Mouse (Mus musculus) forebrain, embryonic 13.5 days (tissue): ENCODE data around the gene Olfr1341. TPM values are rescaled to one million over a fixed set of nuclear protein-coding genes. Genes with fewer than 3 reads are reported as not detected.

Experiments used
- ATAC-seq: fragments of 200-750 bp; cut with Nextera tagmentation; 2 replicates; pipeline ENCODE4 v1.8.0; 2017
- H3K27ac ChIP-seq: fragments of 300-500 bp; sonication (generic); 2 replicates; pipeline ENCODE4 v1.5.1; 2015; ENCODE audit warnings: inconsistent platforms, mild to moderate bottlenecking, moderate library complexity
- H3K27me3 ChIP-seq: fragments of 300-500 bp; sonication (generic); 2 replicates; pipeline ENCODE4 v1.6.1; 2015; ENCODE audit warnings: mild to moderate bottlenecking, inconsistent platforms
- H3K36me3 ChIP-seq: fragments of 300-500 bp; sonication (generic); 2 replicates; pipeline ENCODE4 v1.6.1; 2015; ENCODE audit warnings: mild to moderate bottlenecking, inconsistent platforms; ENCODE audit not compliant: poor library complexity, severe bottlenecking
- H3K4me1 ChIP-seq: fragments of 300-500 bp; sonication (generic); 2 replicates; pipeline ENCODE4 v1.6.1; 2015; ENCODE audit warnings: inconsistent platforms
- H3K4me2 ChIP-seq: fragments of 300-500 bp; sonication (generic); 2 replicates; pipeline ENCODE4 v1.6.1; 2015; ENCODE audit warnings: inconsistent platforms, mild to moderate bottlenecking, moderate library complexity
- H3K4me3 ChIP-seq: fragments of 300-500 bp; sonication (generic); 2 replicates; pipeline ENCODE4 v1.5.1; 2015; ENCODE audit warnings: mild to moderate bottlenecking, inconsistent platforms
- H3K9ac ChIP-seq: fragments of 300-500 bp; sonication (generic); 2 replicates; pipeline ENCODE4 v1.6.1; 2015; ENCODE audit warnings: mild to moderate bottlenecking, inconsistent platforms
- H3K9me3 ChIP-seq: fragments of 300-500 bp; sonication (generic); replicated peaks from 2 replicates; pipeline ENCODE4 v1.6.1; 2016; ENCODE audit warnings: inconsistent platforms
- WGBS: fragments of 180-500 bp; shearing (Covaris S2); methylation state at CpG from one replicate; pipeline ENCODE4 v1.1.7; 2015; 5-methylcytosine and 5-hydroxymethylcytosine counted together
- polyA plus RNA-seq: library from polyadenylated mRNA; unstranded; fragments of >200 nt; fragmentation: Nextera tagmentation; extraction: Ambion mirVana; gene quantifications from 2 replicates; pipeline ENCODE4 v1.2.1, GENCODE M21; 2015

Gene Olfr1341
- polyA plus RNA-seq: not detected in 2 replicates

- ATAC-seq: no peak
- no peaks in the 10 kb centered on the region for H3K27me3 ChIP-seq
- no peaks in the 10 kb centered on the region for H3K36me3 ChIP-seq
- no peak within 1 kb of the TSS for H3K4me3 ChIP-seq
- no peak within 1 kb of the TSS for H3K27ac ChIP-seq
- H3K4me2 ChIP-seq: no peak within 1 kb of the TSS
- no peaks in the 10 kb centered on the region for H3K9me3 ChIP-seq
- WGBS: 86% methylated on average over 3 of the region's 3 CpGs
- H3K9ac ChIP-seq: no peak within 1 kb of the TSS
- H3K4me1 ChIP-seq: no peaks in the 10 kb centered on the region
Observed at GRCm38 (mm10) chr4:118703223-118703622, at the start of gene Olfr1341. Gene Olfr1341, plus strand, starts transcription at chr4:118703523.

- Histone ChIP-seq H3K27me3 (no peaks in the 10 kb centered on the region), H3K4me2 (no peak within 1 kb of the TSS), H3K9me3 (no peaks in the 10 kb centered on the region), H3K4me3 (no peak within 1 kb of the TSS), H3K9ac (no peak within 1 kb of the TSS), H3K27ac (no peak within 1 kb of the TSS), H3K36me3 (no peaks in the 10 kb centered on the region), H3K4me1 (no peaks in the 10 kb centered on the region)
- ATAC-seq: no peak
Observed at GRCm38 (mm10) chr4:118658652-118659051, 44.7 kb upstream of the Olfr1341 start, which contains the start of gene Olfr62. Gene Olfr62, plus strand, starts transcription at chr4:118658952.

DNA sequence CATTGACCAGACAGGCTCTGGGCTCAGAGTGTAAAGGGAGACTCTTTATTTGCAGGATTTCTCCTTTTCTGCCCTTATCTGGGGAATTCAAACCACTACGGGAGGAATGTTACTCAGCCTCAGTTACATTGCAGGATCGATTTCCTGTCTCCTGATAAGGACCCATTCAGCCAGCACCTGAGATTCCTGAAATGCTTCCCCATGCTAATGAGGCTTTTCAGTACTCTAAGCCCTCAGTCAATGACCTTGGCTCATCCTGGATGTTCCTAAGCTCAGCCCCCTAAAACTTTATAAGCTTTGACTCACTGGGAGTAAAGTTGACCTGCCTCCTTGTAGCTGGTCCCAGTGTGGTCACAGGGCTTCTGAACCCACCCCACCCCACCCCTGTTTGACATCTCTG lies 16.2 kb upstream of the Olfr1341 start:
- H3K9ac ChIP-seq: no peak overlapping the region
- whole genome bisulfite sequencing: 84% methylated on average over 2 of the region's 2 CpGs
- no peaks in the 10 kb centered on the region for H3K36me3 ChIP-seq
- H3K27me3 ChIP-seq: no peaks in the 10 kb centered on the region
- no peaks in the 10 kb centered on the region for H3K9me3 ChIP-seq
- no peak overlapping the region for H3K4me3 ChIP-seq
- H3K27ac ChIP-seq: no peak overlapping the region
- no peaks in the 10 kb centered on the region for H3K4me1 ChIP-seq
- H3K4me2 ChIP-seq: no peak overlapping the region
- no peak for ATAC-seq

- Histone ChIP-seq H3K9ac (no peak within 1 kb of the TSS), H3K27me3 (no peaks in the 10 kb centered on the region), H3K4me3 (no peak within 1 kb of the TSS), H3K4me1 (0 out of 2 replicates have a peak, but pooled peaks cover 3% of the 10 kb centered on the region), H3K36me3 (no peaks in the 10 kb centered on the region), H3K9me3 (no peaks in the 10 kb centered on the region), H3K27ac (no peak within 1 kb of the TSS), H3K4me2 (no peak within 1 kb of the TSS)
- no peak for ATAC-seq
- 56% methylated on average over 12 of the region's 12 CpGs for WGBS
Observed at GRCm38 (mm10) chr4:118692412-118692973, 10.8 kb upstream of the Olfr1341 start, which contains the start of gene Olfr1342. Gene Olfr1342, minus strand, starts transcription at chr4:118692756.

- H3K36me3 ChIP-seq: no peaks in the 10 kb centered on the region
- H3K4me1 ChIP-seq: 0 out of 2 replicates have a peak, but pooled peaks cover 3% of the 10 kb centered on the region
- no peak for ATAC-seq
- no peak overlapping the region for H3K4me2 ChIP-seq
- no peak overlapping the region for H3K27ac ChIP-seq
- no peak overlapping the region for H3K4me3 ChIP-seq
- no peaks in the 10 kb centered on the region for H3K27me3 ChIP-seq
- H3K9ac ChIP-seq: no peak overlapping the region
- WGBS: 31% methylated on average over 2 of the region's 2 CpGs
- no peaks in the 10 kb centered on the region for H3K9me3 ChIP-seq
Observed at GRCm38 (mm10) chr4:118693812-118694211, 9.5 kb upstream of the Olfr1341 start.

- H3K4me2 ChIP-seq: no peak overlapping the region
- no peak for ATAC-seq
- 84% methylated on average over 5 of the region's 5 CpGs for WGBS
- H3K27me3 ChIP-seq: no peaks in the 10 kb centered on the region
- no peaks in the 10 kb centered on the region for H3K9me3 ChIP-seq
- H3K4me1 ChIP-seq: no peaks in the 10 kb centered on the region
- no peak overlapping the region for H3K27ac ChIP-seq
- H3K36me3 ChIP-seq: no peaks in the 10 kb centered on the region
- H3K9ac ChIP-seq: no peak overlapping the region
- no peak overlapping the region for H3K4me3 ChIP-seq
Observed at GRCm38 (mm10) chr4:118708086-118708485, 4.8 kb downstream of the Olfr1341 start.

GRCm38 (mm10) chr4:118711656-118712055 lies 8.3 kb downstream of the Olfr1341 start:
- H3K9me3 ChIP-seq: no peaks in the 10 kb centered on the region

DNA sequence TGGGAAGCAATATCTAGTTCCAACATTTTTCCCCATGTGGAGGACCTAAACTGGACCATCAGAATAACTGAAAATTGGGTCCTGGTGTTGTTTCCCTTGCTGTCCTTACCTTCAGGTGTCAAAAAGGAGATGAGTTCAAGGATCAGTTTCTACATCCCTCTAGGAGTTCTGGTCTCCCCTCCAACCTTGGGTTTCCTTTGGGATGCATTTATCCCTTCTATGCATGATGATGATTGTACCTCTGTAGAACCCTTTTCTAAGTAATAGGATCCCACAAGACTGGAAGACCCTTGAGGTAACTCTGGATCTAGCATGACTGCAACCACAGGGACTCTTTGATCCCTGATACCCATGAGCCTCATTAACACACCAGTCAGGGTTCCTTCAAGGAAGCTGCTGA lies 16.5 kb downstream of the Olfr1341 start, which contains the start of gene Olfr1340:
TSS of gene Olfr1340 (plus strand) at position 301 of the 400 bp plus-strand sequence.
- no peaks in the 10 kb centered on the region for H3K4me1 ChIP-seq
- H3K27me3 ChIP-seq: no peaks in the 10 kb centered on the region
- H3K4me2 ChIP-seq: no peak within 1 kb of the TSS
- no peaks in the 10 kb centered on the region for H3K36me3 ChIP-seq
- no peak within 1 kb of the TSS for H3K27ac ChIP-seq
- no peak within 1 kb of the TSS for H3K4me3 ChIP-seq
- H3K9ac ChIP-seq: no peak within 1 kb of the TSS
- H3K9me3 ChIP-seq: no peaks in the 10 kb centered on the region
- no peak for ATAC-seq

More at GRCm38 (mm10) chr4:118711656-118712055, 8.3 kb downstream of the Olfr1341 start:
- no peak for ATAC-seq
- Histone ChIP-seq H3K4me1 (no peaks in the 10 kb centered on the region), H3K27ac (no peak overlapping the region), H3K4me3 (no peak overlapping the region), H3K36me3 (no peaks in the 10 kb centered on the region), H3K9ac (no peak overlapping the region), H3K4me2 (no peak overlapping the region), H3K27me3 (no peaks in the 10 kb centered on the region)
- 25% methylated on average over 1 of the region's 1 CpGs for WGBS

DNA sequence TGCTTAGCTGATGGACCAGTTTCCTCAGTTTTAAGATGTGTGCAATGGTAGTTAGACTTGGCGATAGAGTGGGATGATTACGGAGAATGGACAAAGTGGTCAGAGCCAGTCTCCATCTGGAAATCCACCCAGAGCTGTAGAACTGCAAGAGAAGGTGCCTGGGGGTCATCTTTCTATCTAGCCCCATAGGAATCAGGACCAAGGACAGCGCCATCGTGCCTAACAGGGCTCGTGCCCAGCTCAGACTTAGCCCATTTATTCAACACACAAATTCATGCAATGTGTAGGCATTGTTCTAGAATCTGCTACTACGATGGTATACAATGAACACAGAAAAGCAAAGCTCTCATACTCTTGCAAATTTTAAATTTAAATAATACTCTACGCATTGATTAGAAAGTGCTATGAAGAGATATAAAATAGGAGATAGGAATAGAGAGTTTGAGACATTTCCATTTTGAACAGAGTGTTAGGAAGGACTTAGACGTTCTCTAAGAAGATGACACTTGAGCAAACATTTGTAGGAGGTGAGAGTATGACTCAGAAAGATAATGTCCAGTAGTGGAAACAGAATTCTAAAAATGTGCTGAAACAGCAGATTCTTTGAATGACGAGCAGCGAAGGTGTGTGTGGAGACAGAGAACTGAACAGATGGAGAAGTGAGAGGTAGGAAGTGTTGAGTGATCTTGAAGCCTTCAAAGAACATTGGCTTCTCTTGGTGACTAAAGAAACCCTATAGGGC lies 18.6 kb downstream of the Olfr1341 start:
- Histone ChIP-seq H3K36me3 (no peaks in the 10 kb centered on the region), H3K4me3 (no peak overlapping the region), H3K4me1 (no peaks in the 10 kb centered on the region), H3K27me3 (no peaks in the 10 kb centered on the region), H3K4me2 (no peak overlapping the region), H3K9ac (no peak overlapping the region), H3K27ac (no peak overlapping the region), H3K9me3 (no peaks in the 10 kb centered on the region)
- ATAC-seq: no peak
- WGBS: 56% methylated on average over 10 of the region's 10 CpGs

DNA sequence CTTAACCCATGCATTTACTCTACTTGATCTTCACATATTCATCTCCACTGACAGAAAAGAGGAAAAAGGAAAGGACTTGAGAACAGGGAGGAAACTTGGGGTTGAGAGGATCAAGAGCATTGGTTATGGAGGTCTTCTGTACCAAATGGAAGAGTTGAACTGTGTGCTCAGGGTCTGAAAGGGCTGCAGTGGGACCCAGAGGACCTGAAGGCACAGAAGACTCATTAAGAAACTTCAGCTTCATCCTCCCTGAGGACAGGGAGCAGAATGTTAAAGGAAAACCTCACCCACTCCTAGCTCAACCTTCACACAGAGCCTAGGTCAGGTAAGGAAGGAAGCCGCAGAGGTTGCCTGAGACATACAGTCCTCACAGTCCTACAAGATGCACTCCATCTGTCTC lies 28.6 kb downstream of the Olfr1341 start, which contains the start of gene Olfr1339:
TSS of gene Olfr1339 (plus strand) at position 301 of the 400 bp plus-strand sequence.
- H3K9ac ChIP-seq: no peak within 1 kb of the TSS
- H3K27me3 ChIP-seq: no peaks in the 10 kb centered on the region
- H3K4me2 ChIP-seq: no peak within 1 kb of the TSS
- 100% methylated on average over 1 of the region's 1 CpGs for WGBS
- no peak within 1 kb of the TSS for H3K4me3 ChIP-seq
- no peaks in the 10 kb centered on the region for H3K4me1 ChIP-seq
- H3K27ac ChIP-seq: no peak within 1 kb of the TSS
- no peaks in the 10 kb centered on the region for H3K36me3 ChIP-seq
- no peak for ATAC-seq
- H3K9me3 ChIP-seq: no peaks in the 10 kb centered on the region

DNA sequence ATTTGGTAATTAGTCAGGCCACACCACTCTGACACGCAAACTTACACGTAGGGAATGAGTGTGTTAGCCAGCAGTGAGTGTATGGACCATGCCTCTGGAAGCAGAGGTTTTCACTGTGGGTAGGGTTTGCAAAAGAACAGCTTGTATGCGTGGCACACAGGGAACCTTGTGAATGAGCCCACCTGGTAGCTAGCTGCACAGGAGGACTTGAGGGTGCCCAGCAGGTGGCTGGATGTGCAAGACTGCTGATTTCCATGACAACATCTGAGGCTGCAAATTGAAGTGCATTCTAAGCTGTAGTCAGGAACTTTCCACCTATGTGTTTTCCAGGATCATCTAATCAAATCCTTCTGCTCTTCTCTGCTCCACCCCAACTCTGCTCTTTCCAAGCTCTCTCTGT lies 36.3 kb downstream of the Olfr1341 start:
- no peak for ATAC-seq
- WGBS: 54% methylated on average over 3 of the region's 3 CpGs
- Histone ChIP-seq H3K9ac (no peak overlapping the region), H3K4me1 (peaks cover 4% of the 10 kb centered on the region; the same call in 1 of the 2 replicates), H3K9me3 (no peaks in the 10 kb centered on the region), H3K4me3 (no peak overlapping the region), H3K27ac (no peak overlapping the region), H3K36me3 (no peaks in the 10 kb centered on the region), H3K4me2 (no peak overlapping the region), H3K27me3 (peaks cover 25% of the 10 kb centered on the region; the same call in 1 of the 2 replicates)

DNA sequence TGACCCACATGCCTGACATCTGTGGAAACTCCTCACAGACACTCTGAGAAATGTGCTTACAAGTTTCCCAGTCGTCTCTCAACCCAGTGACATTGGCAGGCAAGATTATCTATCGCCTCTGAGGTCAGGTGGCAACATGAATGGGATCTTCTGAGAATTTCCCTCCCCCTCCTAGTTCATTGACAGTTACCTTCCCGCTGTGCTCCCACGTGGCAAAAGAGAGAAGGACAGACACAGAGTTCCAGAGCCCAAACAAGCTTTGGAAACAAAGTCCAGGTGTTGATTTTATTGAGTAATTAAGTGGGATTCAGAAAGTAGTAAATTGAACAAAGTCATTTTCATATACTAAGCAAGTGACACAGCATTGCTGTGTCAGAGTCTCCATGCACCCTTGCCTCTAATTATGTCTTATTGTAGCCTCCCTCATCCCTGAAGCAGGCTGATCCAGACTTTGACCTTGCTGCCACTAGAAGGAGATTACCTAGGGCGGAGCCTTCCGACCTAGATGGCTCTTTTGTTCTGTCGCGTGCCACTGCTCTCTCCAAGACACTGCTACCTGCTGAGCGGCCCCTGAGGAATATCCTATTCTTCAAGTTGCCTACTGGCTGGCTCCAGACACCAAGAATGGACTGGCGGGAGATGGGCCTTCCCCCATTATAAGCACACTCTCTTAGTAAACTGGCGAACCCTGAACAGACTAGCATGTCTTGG lies 37.8 kb downstream of the Olfr1341 start:
- Histone ChIP-seq H3K4me2 (no peak overlapping the region), H3K36me3 (no peaks in the 10 kb centered on the region), H3K9ac (no peak overlapping the region), H3K4me3 (no peak overlapping the region), H3K27me3 (peaks cover 25% of the 10 kb centered on the region; the same call in 1 of the 2 replicates), H3K9me3 (0 out of 2 replicates have a peak, but pooled peaks cover under 1% of the 10 kb centered on the region), H3K4me1 (peaks cover 4% of the 10 kb centered on the region; the same call in 1 of the 2 replicates), H3K27ac (no peak overlapping the region)
- 2% methylated on average over 11 of the region's 11 CpGs for WGBS
- ATAC-seq: no peak
